Mouse (Mus musculus): Measurements from ENCODE around the gene Lrrc3c.

Lrrc3c gene

DNA sequence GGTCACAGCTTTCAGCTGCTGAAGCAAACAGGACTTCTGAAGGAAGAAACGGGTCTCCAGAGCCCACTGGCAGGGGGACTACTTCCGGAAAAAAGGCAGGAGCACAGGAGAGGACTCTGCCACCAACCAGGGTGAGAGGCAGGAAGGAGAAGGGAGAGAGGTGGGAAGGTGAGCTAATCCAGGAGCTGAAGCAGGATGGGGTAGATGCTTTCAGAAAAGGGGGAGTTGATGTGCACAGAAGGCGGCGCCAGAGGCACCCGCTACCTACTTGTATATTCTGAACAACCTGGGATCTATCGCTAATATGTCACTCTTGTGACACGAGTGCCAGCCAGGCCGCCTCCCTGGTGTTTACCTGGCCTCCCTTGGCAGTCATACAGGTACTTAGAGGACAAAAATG lies at the start of gene Lrrc3c:
Lrrc3c (plus strand) TSS at position 301 of the 400 bp plus-strand sequence.
- DNase-seq, result no peak

DNA sequence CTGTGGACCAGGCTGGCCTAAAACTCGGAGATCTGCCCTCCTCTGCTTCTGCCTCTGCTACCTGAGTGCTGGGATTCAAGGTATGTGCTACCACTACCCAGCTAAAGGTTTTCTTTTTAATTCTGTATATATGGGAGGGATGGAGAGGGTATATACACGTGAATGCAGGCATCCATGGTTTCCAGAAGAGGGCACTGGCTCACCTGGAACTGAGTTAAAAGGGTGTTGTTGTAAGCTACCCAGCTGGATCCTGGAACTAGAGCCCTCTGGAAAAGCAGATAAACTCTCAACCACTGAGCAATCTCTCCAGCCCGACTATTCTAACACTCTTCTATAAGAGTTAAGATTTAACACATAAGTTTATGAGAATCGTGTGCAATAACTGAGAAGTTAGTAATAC lies 48.7 kb upstream of the Lrrc3c start:
- DNase-seq, result no peak

DNA sequence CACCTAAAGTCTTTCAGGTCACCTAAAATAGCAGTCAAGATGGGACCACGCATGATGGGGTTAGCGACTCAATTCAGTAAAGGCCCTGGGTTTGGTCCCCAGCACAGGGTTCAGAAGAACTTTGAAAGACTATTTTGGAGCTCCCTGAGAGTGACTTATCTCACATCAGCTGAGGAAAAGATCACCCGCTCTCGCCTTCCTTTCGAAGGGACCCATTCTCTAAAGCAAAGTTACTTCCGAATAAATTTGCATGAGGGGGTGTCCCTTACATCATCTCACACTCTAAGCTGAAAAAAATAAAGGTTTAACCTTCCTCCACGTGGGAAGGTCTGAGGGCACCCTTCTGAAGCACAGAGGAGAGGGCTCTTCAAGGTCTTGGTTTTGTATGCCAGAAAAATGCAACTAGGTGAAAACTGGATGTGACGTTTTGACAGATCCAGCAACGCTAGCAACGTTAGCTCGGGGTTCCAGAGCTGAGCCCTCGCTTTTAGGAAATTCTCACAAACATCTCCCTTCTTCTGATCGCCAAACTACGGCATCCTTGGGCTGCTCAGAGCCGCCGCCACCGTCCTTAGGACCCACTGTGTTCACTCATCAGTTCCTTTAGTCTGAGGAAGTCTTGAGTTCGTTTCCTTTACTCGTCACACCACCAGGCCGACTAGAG lies 47.6 kb upstream of the Lrrc3c start:
- DNase-seq, result no peak

DNA sequence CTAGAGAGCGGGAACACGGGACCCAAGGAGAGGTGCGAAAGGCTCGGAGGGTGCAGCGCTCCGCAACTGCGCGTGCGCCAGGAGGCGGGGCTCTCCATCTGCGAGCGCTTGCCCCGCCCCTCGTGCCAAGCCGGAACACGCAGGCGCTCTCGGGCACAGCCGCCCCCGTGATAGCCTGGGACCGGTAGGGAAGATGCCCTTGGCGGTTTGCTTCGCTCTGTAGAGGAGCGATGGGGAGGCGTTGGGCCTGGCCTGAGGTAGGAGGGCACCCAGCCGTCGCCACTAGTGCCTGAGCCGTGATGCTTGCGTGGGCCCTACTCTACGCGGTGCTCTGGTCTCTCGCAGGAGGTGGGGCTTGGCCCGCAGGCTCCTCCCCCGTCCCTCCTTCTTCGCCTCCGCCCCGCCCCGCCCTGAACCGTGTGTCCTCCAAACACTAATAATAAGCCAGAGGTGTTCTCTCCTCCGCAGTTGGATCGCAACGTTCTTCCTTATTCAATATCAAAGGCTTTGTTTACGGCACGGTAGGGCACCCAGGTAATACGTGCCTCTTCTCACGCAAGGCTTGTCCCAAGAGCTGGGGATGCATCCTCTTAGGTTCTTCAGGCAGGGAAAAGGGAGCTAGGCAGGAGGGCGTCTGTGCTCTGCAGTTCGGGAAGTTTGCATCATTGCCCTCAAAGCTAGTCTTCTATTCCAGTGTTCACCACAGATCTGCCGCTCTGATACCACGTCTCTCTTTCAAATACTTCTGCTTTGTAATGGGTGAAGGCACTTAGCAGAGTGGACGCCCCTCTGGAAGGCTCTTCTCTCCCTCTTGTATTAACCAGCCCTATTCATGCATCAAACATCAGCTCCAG lies 46.9 kb upstream of the Lrrc3c start, which contains the start of gene Zpbp2:
Zpbp2 (plus strand) TSS at position 123 of the 854 bp plus-strand sequence.
- peak; percentile 77 to 91 for DNase-seq

DNA sequence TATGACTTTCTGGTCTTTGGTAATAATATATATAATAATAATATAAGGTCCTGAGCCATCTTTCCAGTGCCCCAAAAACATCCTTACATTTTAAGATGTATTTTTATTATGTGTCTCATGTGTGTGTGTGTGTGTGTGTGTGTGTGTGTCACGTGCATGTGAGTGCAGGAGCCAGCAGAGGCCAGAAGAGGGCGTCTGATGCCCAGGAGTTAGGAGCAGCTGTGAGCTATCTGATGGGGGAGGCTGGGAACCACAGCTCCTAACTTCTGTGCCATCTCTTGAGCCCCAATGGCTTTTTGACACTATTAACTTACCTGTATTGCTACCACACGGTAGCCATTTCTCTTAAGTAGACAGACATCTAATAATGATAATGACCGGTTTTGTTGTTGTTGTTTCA lies 44.1 kb upstream of the Lrrc3c start:
- no peak for DNase-seq

DNA sequence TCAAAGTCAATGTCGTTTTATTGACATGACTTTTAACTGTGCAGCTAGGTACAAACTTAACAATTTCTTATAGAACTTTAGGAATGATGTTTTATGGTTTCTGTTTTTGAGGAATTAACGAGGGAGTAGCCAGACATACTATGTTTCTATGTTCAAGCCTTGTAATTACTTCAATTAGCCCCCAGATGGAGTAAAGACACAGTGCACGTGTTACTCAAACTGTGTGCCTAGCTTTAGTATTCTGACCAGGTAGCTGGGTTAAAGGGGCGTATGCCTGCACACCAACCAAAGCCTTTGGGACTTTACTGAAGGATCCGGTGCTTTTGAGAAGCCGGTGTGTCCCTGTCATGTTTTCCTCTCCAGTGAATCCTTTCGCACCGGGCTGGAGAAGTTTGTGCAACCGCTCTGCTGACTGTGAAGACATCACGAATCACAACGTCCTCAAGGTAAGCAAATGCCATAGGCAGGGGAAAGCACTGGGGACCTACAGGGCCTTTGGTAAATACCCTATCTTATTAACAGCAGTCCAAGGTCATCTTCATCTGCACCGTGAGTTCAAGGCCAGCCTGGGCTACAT lies 42.9 kb upstream of the Lrrc3c start:
- no peak for DNase-seq

DNA sequence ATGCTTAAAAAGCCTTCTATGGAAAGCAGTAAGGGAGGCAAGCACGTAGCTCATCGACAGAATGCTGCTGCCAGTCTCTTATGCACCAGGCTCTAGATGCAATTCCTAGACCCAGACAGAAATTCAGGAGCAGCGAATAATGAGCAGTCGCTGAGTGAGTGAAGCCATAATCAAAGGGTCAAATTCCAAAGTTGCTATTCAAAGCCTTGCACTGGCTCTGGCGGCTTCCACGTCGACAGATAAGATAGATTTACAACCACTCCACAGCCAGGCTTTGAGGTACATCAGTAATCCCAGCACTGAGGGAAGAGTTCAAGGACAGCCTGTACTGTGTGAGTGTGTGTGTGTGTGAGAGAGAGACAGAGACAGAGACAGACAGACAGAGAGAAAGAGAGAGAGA lies 37.1 kb upstream of the Lrrc3c start:
- no peak for DNase-seq

DNA sequence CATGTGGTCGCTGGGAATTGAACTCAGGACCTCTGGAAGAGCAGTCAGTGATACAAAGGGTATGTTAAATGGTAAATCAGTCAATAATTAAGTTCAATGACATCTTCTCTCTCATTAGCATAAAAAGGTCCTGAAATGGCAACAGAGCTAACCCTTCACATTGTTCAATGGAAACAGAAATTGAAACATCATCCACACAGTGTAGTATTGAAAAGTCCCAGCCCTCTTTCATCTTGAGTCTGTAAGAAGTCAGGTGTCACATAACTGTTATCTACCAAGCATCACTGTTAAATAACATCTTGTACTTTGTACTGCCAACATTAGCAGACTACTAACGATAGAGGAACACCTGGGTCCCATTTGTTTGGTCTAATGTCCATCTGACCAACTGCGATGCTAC lies 35.1 kb upstream of the Lrrc3c start:
- no peak for DNase-seq

DNA sequence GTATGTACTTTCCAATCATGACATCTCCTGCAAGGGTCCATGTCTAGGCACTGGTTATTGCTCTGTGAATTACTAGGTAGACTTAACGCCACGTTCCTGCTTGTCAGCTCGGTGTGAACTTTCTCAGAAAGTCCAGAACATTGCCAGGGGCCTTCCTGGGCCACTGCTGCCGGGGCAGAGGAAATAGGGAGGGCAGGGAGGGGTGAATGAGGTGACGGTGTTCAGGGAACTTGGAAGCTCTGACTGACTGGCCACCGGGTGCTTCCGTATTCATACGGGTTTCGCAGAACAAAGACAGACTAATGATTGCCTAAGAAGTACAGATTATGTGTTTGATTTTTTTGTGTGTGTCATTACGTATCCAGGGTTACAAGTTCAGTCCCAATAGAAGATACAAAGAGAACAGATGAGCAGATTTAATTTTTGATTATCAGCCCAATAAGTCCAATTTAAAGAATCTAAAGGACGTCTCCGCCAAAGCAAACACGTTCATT lies 34.1 kb upstream of the Lrrc3c start:
- DNase-seq, result no peak

DNA sequence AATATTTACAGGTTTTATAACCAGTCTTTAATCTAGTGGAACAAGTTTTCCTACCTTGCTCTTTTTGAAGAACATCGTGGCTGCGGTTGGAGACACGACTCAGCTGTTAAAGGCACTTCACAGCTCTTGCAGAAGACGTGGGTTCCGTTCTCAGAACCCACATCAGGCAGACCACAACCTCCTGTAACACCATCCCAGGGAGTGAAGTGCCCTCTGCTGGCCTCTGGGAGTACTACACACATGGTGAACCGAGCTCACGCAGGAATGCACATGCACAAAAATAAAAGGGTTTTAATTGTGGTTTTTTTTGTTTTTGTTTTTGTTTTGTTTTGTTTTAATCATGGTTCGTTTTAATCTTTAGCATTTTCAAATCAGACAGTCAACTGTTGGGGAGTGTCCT lies 29.8 kb upstream of the Lrrc3c start:
- no peak for DNase-seq

DNA sequence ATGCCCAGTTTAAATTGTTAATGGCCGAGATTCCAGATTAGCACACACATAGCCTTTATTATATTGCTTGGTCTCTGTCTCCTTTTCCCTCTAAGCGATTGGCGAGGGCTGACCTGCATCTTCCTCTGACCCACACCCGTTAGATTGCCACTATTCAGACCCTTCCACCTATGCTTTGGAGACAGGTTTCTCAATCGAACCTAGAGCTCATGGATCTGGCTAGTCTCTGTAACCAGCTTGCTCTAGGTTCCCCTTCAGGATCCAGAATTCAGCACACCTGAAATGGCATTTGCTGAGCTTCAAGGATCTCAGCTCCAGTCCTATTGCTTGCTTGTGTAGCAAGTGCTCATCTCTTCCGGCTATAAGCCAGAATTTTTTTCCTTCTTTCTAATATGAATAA lies 28.6 kb upstream of the Lrrc3c start:
- no peak for DNase-seq

DNA sequence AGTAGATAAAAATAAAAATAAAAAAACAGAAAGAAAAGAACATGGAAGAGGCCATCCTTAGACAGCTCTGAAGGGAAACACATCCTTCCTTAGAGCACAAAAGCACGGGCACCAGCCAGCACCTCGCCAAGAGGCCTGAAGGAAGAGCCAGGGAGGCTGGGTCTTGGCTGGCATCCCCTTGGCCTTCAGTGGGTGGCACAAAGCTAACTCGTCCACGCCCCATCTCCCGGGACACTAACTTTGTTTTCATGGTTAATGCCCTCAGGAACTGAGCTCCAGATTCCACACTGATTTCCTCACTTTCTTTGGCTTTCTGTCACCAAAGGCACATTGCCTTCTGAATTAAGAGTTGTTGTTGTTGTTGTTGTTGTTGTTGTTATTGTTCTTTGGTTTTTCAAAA lies 20.3 kb upstream of the Lrrc3c start:
- DNase-seq, result no peak

DNA sequence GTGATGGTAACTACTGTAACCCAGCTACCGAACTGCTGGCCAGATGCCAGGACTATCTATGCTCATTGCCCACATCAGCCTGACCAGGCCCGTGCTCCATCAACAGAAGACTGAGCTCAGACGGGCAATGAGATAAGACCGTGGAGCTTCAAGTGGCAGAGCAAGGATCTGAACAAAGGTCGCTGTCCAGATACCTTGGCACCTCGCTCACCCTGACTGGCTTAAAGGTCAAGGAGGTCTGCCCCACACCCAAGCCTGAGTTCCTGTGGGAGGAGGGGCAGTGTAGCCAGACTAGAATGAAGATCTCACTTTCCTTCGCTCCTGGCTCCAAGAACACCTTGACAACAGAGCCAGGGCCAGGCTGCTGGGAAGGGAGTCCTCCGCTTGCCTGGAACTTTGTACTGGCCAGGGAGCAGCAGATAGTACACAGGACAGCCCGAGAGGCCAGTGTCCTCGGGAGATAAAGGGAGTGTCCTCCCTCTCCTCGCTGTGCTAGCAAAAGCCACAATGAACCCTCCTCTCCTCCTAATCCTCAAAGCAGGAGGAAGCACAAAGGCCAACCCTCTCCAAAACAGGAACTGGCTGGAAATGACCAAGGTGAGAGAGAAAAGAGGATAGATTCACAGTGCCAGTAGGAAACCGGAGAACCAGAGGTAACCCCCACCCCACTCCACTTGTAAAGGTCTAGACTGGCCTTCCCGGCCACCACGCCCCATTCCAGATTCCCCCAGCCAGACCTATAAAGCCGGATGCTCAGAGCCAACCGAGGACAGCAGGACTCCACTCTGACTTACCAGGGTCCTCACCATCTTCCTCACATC lies 17.6 kb upstream of the Lrrc3c start:
- DNase-seq, result peak in 1 of 2 experiments; percentile 56

DNA sequence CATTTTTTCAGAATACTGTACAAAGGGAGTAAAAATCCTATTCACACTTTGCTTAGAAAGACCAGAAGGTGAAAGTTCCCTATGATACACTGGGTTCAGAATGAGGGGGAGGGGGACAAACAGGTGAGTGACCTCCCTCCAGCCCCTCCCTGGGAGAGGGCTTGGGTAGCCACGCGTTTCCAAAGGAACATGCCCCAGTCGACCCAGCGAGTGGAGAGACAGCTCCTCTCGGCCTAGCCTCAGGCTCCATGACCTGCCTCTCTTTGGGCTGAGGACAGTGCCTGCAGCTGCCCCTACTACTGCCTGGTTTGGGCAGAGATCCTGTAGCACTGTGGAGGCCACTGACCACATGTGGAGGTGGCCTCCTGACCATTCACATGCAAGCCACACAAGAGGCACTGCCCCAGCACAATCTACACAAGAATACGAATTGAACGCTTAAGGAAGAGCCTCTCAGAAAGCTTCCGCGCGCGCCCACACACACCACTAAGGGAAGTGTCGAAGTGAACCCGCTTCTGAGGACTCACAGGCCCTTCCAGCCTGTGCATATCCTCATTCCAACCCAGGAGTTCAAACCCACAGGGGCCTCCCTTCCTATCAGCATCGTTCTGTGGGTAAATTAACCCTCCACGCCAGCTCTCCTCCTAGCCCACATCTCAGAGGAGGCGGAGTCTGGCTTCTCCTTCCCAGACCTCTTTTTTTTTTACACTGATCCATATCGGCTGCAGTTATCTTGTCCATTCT lies 16.6 kb upstream of the Lrrc3c start:
- no peak for DNase-seq

DNA sequence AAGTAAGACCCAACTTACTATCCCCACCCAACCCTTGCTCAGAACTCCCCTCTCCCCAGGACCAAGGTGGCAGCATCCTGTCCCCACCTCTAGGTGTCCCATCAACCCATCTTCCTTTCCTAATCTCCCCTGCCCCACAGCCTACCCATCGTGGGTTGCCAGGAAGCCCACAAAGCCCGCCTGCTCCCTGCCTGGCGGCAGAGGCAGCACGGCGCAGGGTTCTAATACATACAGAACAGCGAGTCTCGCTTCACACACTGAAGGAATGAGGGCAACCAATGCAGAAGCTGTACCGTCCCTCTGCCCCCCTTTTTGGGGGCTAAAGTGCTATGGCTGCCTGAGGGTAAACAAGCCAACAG lies 16.1 kb upstream of the Lrrc3c start:
- DNase-seq, result no peak

DNA sequence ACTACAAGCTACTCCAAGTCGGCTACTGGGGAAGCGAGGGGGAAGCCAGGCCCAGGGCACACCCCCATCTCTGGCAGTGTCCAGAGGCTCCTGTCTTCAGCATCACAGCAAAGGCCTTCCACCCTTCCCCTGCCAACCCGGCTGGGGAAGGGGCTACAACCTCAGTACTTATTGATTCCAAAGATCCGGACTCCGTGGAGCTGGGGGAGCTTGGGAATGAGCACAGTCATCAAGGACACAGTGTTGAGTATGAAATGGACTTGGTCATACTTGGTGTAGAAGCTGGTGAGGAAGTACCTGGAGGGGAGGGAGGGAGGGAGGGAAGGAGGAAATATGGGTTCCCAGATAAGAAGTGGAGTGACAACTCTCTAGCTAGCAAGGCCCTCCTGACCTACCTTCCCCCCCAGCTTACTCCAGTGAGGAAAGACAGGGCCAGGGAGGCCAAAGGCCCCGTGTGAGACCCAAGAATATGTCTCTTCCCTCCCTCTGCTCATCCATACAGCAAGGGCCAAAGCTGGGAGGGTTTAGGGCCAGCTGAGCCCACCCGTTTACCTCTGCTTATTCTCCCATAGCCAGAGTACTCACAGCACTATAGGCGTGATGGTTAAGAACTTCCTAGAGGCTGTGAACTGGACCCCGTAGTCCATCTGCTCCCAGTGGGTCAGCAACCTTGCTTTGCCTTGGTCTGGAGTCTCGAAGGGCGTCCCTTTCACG lies 15.4 kb upstream of the Lrrc3c start:
- no peak for DNase-seq

DNA sequence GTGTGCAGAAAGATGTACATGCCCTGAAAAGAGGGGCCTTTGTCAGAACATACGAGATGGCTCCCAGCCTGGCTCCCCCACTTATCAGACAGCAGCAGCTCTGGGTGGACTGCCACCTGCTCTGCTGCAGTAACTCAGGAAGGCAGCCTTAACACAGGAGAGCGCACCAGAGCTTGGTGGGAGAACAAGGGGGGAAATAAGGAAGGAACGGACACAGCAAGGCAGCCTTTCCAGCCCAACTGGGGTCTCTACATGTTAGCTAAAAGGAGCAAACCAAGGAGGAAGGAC lies 14.9 kb upstream of the Lrrc3c start:
- no peak for DNase-seq

DNA sequence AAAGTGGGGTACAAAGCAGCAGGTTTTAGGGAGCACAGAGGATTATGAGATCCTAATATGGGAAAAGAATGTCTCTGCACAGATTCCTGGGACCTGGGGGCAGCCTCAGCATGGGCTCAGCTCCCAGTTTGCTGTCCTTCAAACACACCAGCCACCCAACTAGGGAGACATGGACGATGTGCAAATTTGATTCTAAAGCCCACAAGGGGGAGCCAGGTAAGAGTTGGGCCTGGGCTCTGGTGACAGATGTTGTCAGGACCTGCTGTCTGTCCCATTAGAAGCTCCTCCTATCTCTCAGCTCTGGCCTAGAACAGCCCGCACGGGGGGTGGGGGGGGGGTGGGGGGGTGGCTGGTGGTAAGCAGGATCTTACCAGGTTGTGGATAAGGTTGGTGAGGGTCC lies 14.5 kb upstream of the Lrrc3c start:
- no peak for DNase-seq

DNA sequence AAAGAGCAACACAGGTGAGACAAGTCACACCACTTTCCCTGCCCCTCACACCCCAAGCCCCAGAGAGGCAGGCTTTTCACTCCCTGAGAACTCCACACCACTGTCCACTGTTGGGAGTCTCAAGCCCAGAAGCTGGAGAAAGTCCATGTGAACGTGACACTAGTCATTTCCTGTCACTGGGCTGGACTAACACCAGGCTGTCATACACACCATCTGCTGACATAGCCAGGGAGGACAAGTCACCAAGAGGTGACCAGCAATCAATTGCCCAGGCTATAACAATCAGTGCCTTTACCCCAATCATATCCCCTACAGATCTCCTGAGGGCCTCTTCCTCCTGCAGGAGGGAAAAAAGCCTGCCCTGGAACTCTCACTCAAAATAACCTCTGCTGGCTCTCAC lies 13.9 kb upstream of the Lrrc3c start:
- DNase-seq, result no peak

DNA sequence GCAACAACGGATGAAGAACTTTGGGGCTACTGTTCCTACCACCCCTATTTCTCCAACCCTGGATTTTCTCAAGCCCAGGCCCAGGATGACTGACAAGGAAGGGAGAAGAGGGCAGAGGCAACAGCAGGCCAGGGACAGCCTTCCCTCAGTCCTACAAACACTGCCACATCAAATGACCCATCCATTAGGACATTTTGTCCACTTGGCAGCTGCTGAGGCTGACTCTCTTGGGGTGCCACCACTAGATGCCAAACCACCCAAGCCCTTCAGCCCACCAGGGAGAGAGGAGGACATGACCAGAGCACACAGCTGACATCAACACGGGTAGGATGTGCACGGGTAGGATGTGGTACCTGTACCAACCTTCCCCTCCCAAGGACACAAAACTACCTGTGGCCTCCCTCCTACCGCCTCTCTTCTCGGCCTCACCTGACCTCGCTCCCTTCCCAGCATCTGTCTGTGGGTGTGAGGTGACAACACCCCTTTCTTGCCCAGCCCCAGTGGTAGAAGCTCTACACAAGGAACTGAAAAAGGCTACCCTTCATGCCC lies 13.4 kb upstream of the Lrrc3c start:
- no peak for DNase-seq

DNA sequence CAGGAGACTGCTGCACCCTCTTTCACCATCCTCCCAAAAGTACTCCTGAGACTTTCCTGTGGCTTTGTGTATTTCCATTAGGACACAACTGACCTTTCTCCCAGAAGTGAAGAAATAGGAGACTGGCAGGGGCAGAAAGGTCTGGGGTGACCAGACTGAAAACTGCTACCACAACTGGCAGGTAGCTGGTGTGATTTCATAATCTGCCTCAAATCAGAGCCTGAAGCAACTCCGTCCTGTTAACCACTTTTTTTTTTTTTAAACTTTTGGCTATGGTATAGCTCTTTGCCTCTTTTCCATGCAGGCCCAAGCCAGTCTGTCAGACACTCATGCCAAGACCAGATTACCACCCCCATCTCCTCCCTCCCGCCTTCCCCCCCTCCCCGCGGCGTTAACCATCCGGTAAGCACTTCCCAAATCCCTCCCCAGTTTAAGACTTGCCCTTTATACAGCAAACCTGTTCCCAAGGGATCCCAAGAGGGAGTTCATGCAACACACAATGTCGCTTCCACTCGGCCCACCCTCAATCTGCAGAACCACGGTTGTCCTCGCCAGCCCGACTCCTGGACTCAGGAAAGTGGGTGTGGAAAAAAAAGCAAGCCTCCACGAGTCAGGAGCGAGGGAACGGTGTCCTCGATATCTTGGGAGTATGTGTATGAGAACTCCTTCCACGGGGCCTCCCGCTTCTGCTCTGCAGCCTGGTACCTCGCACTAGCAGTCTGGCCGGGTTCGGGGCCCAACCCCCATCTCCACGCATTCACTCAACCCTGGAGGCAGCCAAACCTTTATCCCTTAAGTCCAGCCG lies 11.8 kb upstream of the Lrrc3c start:
- DNase-seq, result peak in 1 of 2 experiments; percentile 56
